Mouse (Mus musculus) ES-Bruce4 (cell line): ENCODE results near the gene Mbnl3. TPM values are rescaled to one million over a fixed set of nuclear protein-coding genes. Genes with fewer than 3 reads are reported as not detected.
A peak's percentile ranks its signal among the peaks of the same experiment; 100 is the strongest.

Source experiments
- H3K27ac ChIP-seq: 2 replicates; pipeline ENCODE4 v1.5.1; 2012; ENCODE audit warnings: low read length, inconsistent platforms; ENCODE audit not compliant: insufficient read depth
- H3K27me3 ChIP-seq: 2 replicates; pipeline ENCODE4 v1.6.1; 2012; ENCODE audit warnings: mild to moderate bottlenecking, low read length, inconsistent platforms; ENCODE audit not compliant: control insufficient read depth, poor library complexity, insufficient read depth, severe bottlenecking
- H3K36me3 ChIP-seq: 2 replicates; pipeline ENCODE4 v1.6.1; 2012; ENCODE audit warnings: inconsistent platforms, mild to moderate bottlenecking, low read length, moderate library complexity; ENCODE audit not compliant: control insufficient read depth, poor library complexity, insufficient read depth, severe bottlenecking
- H3K4me1 ChIP-seq: one replicate; pipeline ENCODE4 v1.8.1; 2011; ENCODE audit warnings: low read length; ENCODE audit not compliant: control insufficient read depth, insufficient read depth
- H3K4me3 ChIP-seq: 2 replicates; pipeline ENCODE4 v1.5.1; 2011; ENCODE audit warnings: low read depth, mild to moderate bottlenecking, low read length
- H3K9ac ChIP-seq: 2 replicates; pipeline ENCODE4 v1.6.1; 2012; ENCODE audit warnings: low read depth, mild to moderate bottlenecking, inconsistent platforms; ENCODE audit not compliant: poor library complexity, severe bottlenecking
- H3K9me3 ChIP-seq: replicated peaks from 2 replicates; pipeline ENCODE4 v1.6.1; 2012; ENCODE audit warnings: mild to moderate bottlenecking, low read length, inconsistent platforms; ENCODE audit not compliant: control insufficient read depth, poor library complexity, insufficient read depth, severe bottlenecking
- CTCF ChIP-seq: IDR thresholded peaks from one replicate; pipeline ENCODE4 v1.8.1; 2011; ENCODE audit warnings: low read depth, low read length
- EP300 ChIP-seq: IDR thresholded peaks from 2 replicates; pipeline ENCODE4 v1.6.1; 2011; ENCODE audit warnings: low read depth, low read length; ENCODE audit not compliant: insufficient read depth
- POLR2A ChIP-seq: IDR thresholded peaks from one replicate; pipeline ENCODE4 v1.8.1; 2011; ENCODE audit warnings: low read length; ENCODE audit not compliant: insufficient read depth
- polyA plus RNA-seq: library from polyadenylated mRNA; stranded (reverse); fragments of >200 nt; gene quantifications from 2 replicates; pipeline ENCODE4 v1.2.4, GENCODE M21; 2011; ENCODE audit warnings: low read depth; ENCODE audit not compliant: missing spikeins, insufficient read depth, insufficient read length

The Mbnl3 gene
- 28.5 and 30.9 TPM in 2 replicates for polyA plus RNA-seq

DNA sequence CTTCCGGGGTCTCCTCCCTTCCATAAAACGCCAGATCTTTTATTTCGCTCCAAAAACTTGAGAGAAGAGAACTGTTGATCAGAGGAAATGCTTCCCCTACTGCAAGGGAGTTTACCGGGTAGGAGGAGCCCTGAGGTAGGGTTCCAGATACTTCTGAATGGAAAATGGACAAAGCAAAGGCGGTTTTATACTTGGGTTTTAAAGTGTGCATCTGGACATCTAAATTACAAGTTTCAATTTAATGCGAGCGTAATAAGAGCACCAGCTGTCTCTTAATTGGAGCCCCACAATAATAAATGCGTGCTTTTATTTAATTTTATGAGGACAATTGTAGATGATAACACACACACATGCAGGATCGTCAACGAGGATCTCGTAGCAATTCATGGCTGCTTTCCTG, at the start of gene Mbnl3:
Mbnl3 (minus strand) TSS at position 101 of the 400 bp plus-strand sequence.
- H3K27ac ChIP-seq = no peak within 1 kb of the TSS
- no peaks in the 10 kb centered on the region for H3K4me1 ChIP-seq
- peak within 1 kb of the TSS; percentile 92 for H3K9ac ChIP-seq
- TF ChIP-seq POLR2A = no peak
- TF ChIP-seq CTCF = no peak
- TF ChIP-seq EP300 = no peak
- no peaks in the 10 kb centered on the region for H3K9me3 ChIP-seq
- no peaks in the 10 kb centered on the region for H3K27me3 ChIP-seq
- no peaks in the 10 kb centered on the region for H3K36me3 ChIP-seq
- peak within 1 kb of the TSS; percentile 64 for H3K4me3 ChIP-seq

DNA sequence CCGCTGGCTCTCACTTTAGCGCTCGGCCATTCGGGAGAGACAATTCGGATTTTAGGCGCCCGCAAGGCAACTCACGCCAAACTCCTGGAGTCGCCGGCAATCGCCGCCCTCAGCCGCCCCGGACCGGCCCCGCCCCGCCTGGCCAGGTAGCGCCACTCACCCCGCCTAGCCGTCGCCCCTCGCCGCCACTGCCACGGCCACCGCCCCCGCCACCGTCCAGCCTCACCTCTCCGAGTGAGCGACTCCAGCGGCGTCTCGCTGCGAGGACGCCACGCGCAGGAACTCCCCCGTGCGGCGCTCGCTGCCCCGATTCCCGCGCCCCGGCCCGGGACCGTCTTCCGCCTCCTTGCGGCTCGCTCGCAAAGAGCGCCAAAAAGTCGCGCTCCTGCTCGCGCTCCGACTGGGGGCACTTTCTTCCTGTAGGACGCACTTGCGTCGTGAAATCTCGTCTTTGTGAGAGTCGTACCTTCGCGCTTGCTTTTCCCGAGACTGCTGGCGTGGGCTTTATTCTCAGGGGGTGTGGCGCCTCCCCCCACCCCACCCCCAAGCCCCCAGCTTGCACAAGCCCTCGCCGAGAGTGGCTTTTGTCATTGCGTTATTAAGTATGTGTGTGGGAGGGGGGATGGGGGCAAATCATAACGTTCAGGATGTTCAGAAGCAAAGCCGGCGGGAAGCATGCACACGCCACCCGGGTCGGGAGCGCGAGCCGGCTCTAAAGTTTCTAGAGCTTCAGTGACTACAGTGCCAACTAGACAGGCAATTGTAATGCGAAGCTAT, 596 bp downstream of the Mbnl3 start:
- H3K4me3 ChIP-seq = peak overlapping the region; percentile 64
- no peak overlapping the region for H3K27ac ChIP-seq
- no peaks in the 10 kb centered on the region for H3K4me1 ChIP-seq
- no peaks in the 10 kb centered on the region for H3K36me3 ChIP-seq
- TF ChIP-seq POLR2A (no peak), CTCF (no peak), EP300 (no peak)
- no peaks in the 10 kb centered on the region for H3K27me3 ChIP-seq
- peak overlapping the region; percentile 92 for H3K9ac ChIP-seq
- no peaks in the 10 kb centered on the region for H3K9me3 ChIP-seq

DNA sequence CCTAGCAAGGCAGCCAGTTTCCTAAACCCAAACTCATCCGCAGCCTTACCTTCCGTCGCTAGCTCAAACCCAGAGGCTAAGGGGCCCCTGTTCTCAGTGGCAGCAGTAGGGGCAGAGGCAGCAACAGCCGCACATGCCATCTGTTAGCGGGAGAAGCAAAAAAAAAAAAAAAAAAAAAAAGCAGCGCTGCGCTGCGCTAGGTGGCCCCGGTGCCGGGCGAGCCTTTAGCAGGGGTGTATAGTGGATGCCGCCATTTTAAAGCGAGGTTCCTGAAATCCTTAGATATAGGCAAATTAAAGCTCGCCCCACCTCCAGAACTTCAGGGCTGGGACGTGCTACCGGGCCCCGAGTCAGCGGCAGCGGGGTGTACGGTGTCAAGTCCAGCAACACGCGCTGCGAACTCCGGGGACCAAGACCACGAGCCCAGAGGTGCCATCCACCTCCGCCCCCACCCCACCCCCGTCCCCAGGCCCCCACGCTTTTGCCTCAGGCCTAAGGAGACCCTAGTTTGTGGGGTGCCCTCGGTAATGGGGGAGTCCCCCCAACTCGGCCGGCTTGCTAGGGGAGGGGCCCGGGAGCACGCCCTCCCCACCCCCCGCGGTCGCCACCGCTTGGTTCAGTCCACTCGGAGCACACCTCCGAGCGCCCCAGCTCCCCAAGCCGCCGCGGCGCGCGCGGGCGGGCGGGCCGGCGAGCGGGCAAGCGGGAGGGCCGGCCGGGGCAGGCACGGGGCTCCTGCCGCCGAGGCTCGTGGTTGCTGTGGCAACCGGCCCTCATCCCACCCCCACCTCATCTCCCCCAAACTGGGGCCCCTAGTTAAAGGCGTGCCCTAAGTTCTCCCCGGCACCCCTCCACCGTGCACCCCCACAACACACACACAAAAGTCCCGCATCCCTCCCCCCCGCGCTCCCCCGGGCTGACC, 1.4 kb downstream of the Mbnl3 start:
- Histone ChIP-seq H3K4me1 (no peaks in the 10 kb centered on the region), H3K9me3 (no peaks in the 10 kb centered on the region), H3K4me3 (peak overlapping the region; percentile 64), H3K9ac (peak overlapping the region; percentile 92), H3K36me3 (no peaks in the 10 kb centered on the region), H3K27ac (no peak overlapping the region), H3K27me3 (no peaks in the 10 kb centered on the region)
- TF ChIP-seq EP300 (no peak), POLR2A (no peak), CTCF (no peak)

DNA sequence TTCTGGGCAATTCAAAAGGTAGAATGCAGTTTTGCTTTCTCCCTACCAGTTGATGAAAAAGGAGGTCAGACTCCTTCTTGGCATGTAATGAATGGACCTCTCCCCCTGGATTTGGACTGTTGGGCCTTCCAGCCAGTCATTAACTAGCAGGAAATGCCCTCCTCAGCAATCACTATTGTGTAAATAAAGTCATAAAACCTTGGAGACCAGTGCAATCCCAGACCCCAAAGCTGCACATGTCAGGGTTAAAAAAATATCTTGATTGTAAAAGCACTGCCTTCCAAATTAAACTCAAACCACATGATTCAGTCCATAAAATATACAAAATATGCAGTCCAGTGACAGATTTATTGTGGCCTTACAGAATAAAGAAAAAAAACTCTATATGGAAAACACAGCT, 9.3 kb downstream of the Mbnl3 start:
- Histone ChIP-seq H3K27ac (no peak overlapping the region), H3K4me3 (no peak overlapping the region), H3K9me3 (no peaks in the 10 kb centered on the region), H3K4me1 (no peaks in the 10 kb centered on the region), H3K9ac (no peak overlapping the region), H3K27me3 (no peaks in the 10 kb centered on the region), H3K36me3 (no peaks in the 10 kb centered on the region)
- TF ChIP-seq CTCF (no peak), POLR2A (no peak), EP300 (no peak)

DNA sequence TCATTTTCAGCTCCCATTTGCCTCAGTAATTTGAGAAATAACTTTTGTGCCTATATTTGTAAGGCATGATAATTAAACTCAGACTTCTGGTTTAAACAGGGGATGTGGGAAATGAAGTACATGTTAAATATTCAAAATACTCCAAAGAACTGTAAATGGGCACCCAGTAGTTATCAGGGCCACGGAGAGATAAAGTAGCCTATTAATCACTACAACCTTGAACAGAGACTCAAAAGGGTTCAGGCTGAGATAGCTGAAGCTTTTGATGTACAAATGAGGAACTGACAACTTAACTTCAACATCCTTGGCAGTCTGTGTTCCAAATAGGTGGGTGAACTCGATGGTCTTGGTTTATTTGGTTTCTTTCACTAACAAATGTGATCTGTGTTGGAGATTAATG, 34.4 kb downstream of the Mbnl3 start:
- TF ChIP-seq EP300 = no peak
- no peak for TF ChIP-seq CTCF
- no peak for TF ChIP-seq POLR2A
- no peaks in the 10 kb centered on the region for H3K9me3 ChIP-seq
- H3K9ac ChIP-seq = no peak overlapping the region
- no peak overlapping the region for H3K4me3 ChIP-seq
- no peaks in the 10 kb centered on the region for H3K4me1 ChIP-seq
- H3K36me3 ChIP-seq = no peaks in the 10 kb centered on the region
- H3K27ac ChIP-seq = no peak overlapping the region
- H3K27me3 ChIP-seq = no peaks in the 10 kb centered on the region

DNA sequence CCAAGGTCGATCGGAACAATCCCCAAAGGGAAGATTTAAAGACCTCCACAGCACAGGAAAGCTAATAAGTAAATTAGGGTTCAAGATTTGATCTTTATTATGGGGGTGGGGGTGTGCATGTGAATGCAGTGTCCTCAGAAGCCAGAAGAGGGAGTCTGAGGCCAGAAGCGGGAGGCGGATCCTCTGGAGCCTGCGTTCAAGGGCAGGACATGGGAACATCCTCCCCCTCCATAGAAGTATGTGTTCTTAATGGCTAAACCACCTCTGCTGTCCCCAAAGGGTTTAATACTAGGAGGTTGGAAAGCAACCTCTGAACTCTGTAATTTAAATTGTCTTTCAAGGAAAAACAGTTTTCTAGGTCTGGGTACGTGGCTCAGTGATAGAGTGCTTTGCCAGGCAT, 34.9 kb downstream of the Mbnl3 start:
- Histone ChIP-seq H3K4me3 (no peak overlapping the region), H3K27me3 (no peaks in the 10 kb centered on the region), H3K9me3 (no peaks in the 10 kb centered on the region), H3K27ac (no peak overlapping the region), H3K4me1 (no peaks in the 10 kb centered on the region), H3K36me3 (no peaks in the 10 kb centered on the region), H3K9ac (no peak overlapping the region)
- peak; percentile 27 for TF ChIP-seq CTCF
- TF ChIP-seq POLR2A = no peak
